Mouse (Mus musculus) WW6 (cell line): ENCODE data around the gene Ugcg.
"Not testable (repeated sequence)": the region's sequence is repeated elsewhere in the genome, so short reads cannot be mapped to it uniquely, and the experiment has no call there.

ENCODE experiments used
- DNase-seq: peaks from one replicate; pipeline ENCODE4 v3.0.0-alpha.2; 2013; ENCODE audit warnings: low read depth, low spot score

Ugcg gene

GRCm38 (mm10) chr4:59257866-59258265, 68.8 kb downstream of the Ugcg start:
- no peak for DNase-seq

GRCm38 (mm10) chr4:59258771-59259170, 69.7 kb downstream of the Ugcg start:
- DNase-seq = no peak

- no peak for DNase-seq
Measured at GRCm38 (mm10) chr4:59259806-59260205, 70.7 kb downstream of the Ugcg start.

- no peak for DNase-seq
Measured at GRCm38 (mm10) chr4:59260871-59261515, 71.9 kb downstream of the Ugcg start.

DNA sequence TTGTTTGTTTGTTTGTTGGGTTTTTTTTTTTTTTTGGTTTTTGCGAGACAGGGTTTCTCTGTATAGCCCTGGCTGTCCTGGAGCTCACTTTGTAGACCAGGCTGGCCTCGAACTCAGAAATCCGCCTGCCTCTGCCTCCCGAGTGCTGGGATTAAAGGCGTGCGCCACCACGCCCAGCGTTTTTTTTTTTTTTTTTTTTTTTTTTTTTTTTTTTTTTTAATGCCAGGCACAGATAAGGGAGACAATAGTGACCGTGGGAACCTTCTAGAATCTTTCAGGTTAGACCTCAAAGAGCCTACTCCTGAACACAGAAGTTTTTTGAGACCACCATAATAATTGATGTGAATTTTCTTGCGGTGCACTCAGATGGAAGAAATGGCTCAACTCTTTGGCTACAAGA, 72.5 kb downstream of the Ugcg start:
- not testable (repeated sequence) for DNase-seq

- DNase-seq = no peak
Measured at GRCm38 (mm10) chr4:59262156-59262555, 73.1 kb downstream of the Ugcg start.

DNA sequence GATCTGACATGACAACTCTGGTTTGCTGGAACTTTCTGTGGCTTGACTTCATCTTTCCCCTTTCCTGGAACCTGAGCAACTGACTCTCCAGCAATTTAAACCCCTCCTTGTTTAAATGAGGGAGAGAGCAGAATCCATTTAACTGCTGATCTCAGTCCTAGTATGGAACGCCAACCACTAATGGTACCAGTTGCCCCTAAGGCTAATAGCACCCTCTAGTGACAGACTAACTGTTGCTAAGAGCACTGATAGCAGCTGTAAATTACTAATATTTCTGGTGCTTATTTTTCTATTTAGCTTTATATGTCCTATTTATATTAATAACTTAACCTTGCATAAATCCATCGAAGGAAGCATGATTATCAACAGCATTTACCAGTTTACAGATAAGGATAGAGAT, 74.4 kb downstream of the Ugcg start:
- no peak for DNase-seq

DNA sequence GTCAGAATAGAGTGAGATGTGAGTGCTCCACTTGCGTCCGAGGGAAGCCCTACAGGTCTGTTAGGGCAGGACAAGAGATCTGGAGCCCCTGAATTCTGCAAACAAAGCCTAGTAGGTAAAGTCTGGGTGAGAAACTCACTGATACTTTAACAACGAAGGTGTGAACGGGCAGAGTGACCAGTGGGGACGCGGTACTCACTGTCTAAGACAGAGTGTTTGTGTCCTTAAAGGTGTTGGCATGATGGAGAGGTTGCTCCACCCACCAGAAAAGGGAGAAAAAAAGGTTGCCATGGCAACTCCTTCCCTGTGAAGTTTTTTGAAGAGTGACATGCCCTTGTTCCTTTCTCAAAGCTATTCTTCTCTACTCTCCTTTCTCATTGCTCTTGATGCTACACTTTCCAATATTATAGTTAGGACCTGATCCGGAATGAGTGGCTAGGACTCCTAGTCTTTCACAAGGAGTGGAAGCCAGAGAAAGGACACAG, 75.6 kb downstream of the Ugcg start:
- no peak for DNase-seq

DNA sequence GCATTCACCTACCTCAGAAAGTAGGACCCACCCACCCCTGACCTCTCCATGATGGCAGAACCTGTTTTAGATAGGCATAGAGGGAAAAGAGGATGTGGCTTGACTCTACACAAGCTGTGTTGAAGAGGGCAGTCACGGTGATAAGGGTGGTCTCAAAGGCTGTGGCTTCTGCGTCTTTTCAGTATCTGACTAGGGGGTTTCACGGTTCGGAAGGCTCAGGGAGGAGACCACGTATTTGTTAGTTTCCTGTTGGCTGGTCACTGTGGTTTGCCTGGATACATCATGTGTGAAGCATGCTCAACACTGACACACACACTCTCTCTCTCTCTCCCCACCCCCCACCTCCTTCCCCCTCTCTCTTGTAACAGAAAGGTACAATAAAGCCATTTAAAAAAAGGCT, 76.1 kb downstream of the Ugcg start:
- no peak for DNase-seq

- no peak for DNase-seq
Measured at GRCm38 (mm10) chr4:59265631-59266030, 76.6 kb downstream of the Ugcg start.
